Mouse (Mus musculus): ENCODE results near the gene Soga3. TPM values are rescaled to one million over a fixed set of nuclear protein-coding genes. Genes with fewer than 3 reads are reported as not detected.

Gene Soga3
- polyA plus RNA-seq (2017; shearing (Covaris generic)) = under 1 TPM in 1 of 2 experiments, not detected in 1; 0.50 TPM

DNA sequence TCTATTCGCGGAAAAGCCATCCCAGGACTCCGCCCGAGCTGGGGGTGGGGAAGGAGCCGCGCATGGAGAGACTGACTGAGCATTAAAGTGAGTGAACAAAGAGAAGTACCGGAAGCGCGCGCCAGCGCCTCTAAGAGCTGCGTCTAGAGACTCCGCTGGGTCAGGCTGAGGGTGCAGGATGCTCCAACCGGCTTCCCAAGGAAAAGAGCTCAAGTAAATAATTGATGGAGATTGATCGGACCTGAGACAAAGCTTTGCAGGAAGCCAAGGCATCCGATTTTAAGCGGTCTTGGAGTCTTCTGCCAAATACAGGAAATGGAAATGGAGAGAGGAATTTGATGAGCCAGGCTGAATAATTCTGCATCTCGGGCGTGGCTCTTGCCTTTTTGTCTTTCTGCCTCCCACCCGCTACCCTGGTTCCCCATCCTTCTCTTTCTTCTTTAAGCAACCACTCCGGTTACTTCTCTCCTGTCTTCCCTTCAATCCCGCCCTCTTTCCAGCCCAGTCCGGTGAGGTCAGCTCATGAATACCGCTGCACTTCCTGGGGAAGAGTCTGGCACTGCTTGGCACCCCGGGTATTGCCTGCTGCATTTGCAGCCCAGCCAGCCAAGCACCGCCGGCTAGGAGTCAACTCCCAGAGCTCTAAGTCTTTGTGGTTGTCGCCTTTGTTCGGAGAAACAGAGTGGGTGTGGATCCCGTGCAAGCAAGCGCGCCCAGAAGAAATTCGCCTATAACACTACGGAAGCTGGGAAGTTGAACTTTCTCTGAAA lies at the start of gene Soga3:
Gene Soga3 (plus strand): TSS at position 274 of the 770 bp plus-strand sequence.

GRCm38 (mm10) chr10:29198642-29199041 lies 55.0 kb downstream of the Soga3 start, which contains the start of gene Gm49353:
Gene Gm49353, plus strand, starts transcription at chr10:29198954.

DNA sequence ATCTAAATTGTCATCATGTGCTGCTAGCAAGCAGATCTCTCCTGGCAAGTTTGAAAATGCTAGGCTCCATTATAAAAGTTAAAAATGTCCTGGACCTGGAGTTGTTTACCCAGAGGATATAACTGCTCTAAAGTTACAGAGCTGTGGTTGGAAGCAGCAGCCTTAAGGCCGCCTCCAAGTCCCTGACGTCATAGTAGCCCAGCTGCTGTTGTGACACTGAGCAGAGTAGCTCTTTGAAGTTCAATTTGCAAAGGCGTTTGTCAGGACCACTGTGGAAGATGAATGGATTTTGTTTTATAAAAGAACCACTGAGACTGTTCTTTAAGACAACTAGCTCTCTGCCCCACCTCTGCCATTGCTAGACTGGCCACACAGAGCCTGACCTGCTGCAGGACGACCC lies 67.8 kb downstream of the Soga3 start, which contains the start of gene 9330159F19Rik:
Gene 9330159F19Rik (plus strand): TSS at position 154 of the 400 bp plus-strand sequence.

Other genes with a start within 250 kb of the Soga3 start
- gene 2310057J18Rik, start 157.5 kb upstream of the Soga3 start, polyA plus RNA-seq (2017; shearing (Covaris generic)) = 1,000 to 10,000 TPM in 1 of 2 experiments, under 1 TPM in 1; 0.58 to 1,053 TPM
- not detected for gene Gm49353, start 55.1 kb downstream of the Soga3 start, polyA plus RNA-seq (2017; shearing (Covaris generic))
- gene 9330159F19Rik, start 67.8 kb downstream of the Soga3 start, polyA plus RNA-seq (2017; shearing (Covaris generic)) = under 1 TPM; 0.22 to 0.28 TPM
- gene Echdc1, start 169.3 kb downstream of the Soga3 start, polyA plus RNA-seq (2017; shearing (Covaris generic)) = 10 to 100 TPM; 11.7 to 17.8 TPM
- 10 to 100 TPM; 80.4 to 95.9 TPM for gene Rnf146, start 218.6 kb downstream of the Soga3 start, polyA plus RNA-seq (2017; shearing (Covaris generic))